Mouse (Mus musculus): ENCODE results near the gene Cd300c2.

DNA sequence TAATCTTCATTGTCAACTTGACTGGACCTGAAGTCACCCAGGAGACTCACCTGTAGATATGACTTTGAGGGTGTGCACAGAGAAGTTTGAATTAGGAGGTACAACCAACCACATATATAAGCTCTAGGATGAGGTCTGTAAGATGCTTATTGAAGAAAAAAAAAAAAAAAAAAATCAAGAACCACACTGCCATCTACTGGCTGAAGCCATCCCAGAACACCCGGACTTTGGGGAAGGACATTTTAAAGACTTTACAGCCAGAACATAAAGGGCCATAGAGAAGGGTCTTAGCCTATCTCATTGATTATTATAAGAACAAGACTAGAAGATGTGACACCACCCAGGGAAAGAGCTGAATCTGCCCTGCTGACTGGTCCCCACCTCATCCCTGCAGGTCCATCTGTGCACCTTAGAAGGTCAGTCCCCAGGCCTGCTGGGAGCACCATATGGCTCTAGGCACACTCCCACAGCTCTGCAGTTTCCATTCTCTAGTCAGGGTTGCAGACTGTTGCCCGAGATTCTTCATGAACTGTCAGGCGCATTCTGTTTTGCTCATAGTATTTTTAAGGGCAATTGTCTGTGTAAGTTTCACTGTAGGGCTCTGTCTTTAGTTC, 47.7 kb upstream of the Cd300c2 start:
- TF ChIP-seq SMC3 (IDR thresholded peaks at IDR 0.05; ENCODE audit: low read depth, low read length) (peak; percentile 64), CTCF (conservative IDR thresholded peaks at IDR 0.05 in 1 of 2, IDR thresholded peaks at IDR 0.05 in 1 of 2; ENCODE audit: low read depth in 2 of 2, low read length in 2 of 2) (peak; percentile 46 to 82; a peak in 3 of 4 replicates), POLR2A (IDR thresholded peaks at IDR 0.05; ENCODE audit: low read depth, low read length) (no peak)

All from CH12.LX (cell line).